Mouse (Mus musculus) thymus, adult 2 months (tissue): Measurements from ENCODE around the gene Lrrfip1.

Experiments
- CTCF ChIP-seq: fragments of 200-500 bp; IDR thresholded peaks from 2 replicates; pipeline ENCODE4 v1.5.1; 2012; ENCODE audit warnings: mild to moderate bottlenecking, control low read depth, low read length, moderate library complexity, borderline replicate concordance; ENCODE audit not compliant: control insufficient read depth, poor library complexity, insufficient read depth; ENCODE audit errors: extremely low read depth
- POLR2A ChIP-seq: fragments of 200-500 bp; IDR thresholded peaks from 2 replicates; pipeline ENCODE4 v1.6.1; 2012; ENCODE audit warnings: mild to moderate bottlenecking, low read length, control low read depth, moderate library complexity; ENCODE audit not compliant: control insufficient read depth, poor library complexity, insufficient read depth; ENCODE audit errors: extremely low read depth

DNA sequence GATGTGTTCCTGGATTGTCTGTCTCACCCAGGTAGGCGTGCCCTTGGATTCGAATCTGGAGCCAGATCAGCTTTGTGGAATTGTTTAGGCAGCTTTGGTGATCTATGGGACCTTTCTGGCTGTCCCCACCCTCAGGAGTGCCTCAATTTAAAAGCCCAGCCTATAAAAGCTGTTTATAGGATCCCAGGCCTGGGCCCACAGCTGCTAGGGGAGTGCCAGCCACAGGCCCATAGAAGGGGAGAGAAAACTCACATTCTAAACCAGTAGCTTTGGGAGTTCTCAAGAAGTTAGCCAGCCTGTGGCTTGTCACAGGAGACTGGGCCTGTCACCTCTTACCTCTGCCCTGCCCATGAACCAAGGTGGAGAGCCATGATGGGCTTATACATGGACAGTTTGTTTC is 65.5 kb downstream of the Lrrfip1 start:
- TF ChIP-seq POLR2A (no peak), CTCF (no peak)
